In the genomic region with DNA sequence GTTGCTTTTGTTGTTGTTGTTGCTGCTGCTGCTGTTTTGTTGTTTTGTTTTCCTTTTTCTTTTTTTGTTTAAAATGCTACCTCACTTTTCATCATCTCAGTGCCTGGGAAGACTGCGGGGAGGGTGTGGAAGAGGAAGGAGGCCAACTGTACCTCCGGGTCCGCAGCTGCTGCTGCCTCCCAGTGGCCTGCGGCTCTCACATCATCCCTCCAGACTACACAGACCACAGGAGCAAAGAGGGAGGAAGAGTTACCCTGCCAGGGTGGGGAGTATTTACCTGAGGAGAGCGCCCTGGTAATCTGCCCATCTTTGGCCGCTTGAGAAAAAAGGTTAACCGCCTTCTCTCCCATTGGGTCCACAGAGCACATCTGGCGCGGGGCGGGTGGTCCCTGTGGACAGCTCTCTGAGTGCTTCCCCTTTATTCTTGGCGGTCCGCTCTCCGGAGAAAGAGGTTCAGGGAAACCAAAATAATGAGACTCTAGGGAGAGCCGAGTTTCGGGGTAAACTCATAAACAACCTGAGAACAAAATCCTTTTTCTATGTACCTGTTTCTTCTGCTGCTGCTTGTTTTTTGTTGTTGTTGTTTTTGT, we compare ENCODE assay signal across 8 mouse cellular contexts. TPM values are rescaled to one million over a fixed set of nuclear protein-coding genes. Genes with fewer than 3 reads are reported as not detected.
DNase-seq lines count a peak whose midpoint lies in the region; ATAC-seq and TF ChIP-seq lines count a peak whose summit lies in the region.

No protein-coding gene starts in this region.

- DNase-seq in hindbrain, embryonic 10.5 days (ENCODE audit: low spot score), result peak; percentile 35
- no peak for DNase-seq in hindbrain, embryonic 11.5 days (ENCODE audit: low spot score)
- no peak for DNase-seq in ES-E14 (ENCODE audit: low read depth, low spot score)
- no peak for DNase-seq in liver, adult 2 months (ENCODE audit: extremely low read depth, low read depth, low spot score)
- peak; percentile 69 for DNase-seq in stomach, postnatal 0 days (ENCODE audit: low spot score)
- DNase-seq in adrenal gland, adult (ENCODE audit: inconsistent age in 2 of 2, low spot score in 1 of 2), result no peak
- no peak for DNase-seq in left cerebral cortex, adult 9 months (ENCODE audit: low spot score in 2 of 2)

- in situ Hi-C loops in ES-E14 (cut with MboI; ENCODE audit: low sequenced_read_pairs in 2 of 2, unreplicated experiment in 2 of 2), result no loop called here

- no peaks in the 10 kb centered on the region for H3K36me3 ChIP-seq in hindbrain, embryonic 10.5 days
- H3K36me3 ChIP-seq in hindbrain, embryonic 11.5 days (ENCODE audit: control insufficient read depth, insufficient read depth, low read length), result no peaks in the 10 kb centered on the region
- H3K36me3 ChIP-seq in ES-E14 (ENCODE audit: control insufficient read depth, insufficient read depth, low read length, poor library complexity, severe bottlenecking), result no peaks in the 10 kb centered on the region
- no peaks in the 10 kb centered on the region for H3K36me3 ChIP-seq in heart, embryonic 13.5 days
- H3K36me3 ChIP-seq in liver, adult 2 months (ENCODE audit: control insufficient read depth, insufficient read depth, low read length), result no peaks in the 10 kb centered on the region
- H3K36me3 ChIP-seq in stomach, postnatal 0 days (ENCODE audit: control insufficient read depth, insufficient read depth, low read length), result no peaks in the 10 kb centered on the region

- peaks cover 30% of the 10 kb centered on the region for H3K4me1 ChIP-seq in hindbrain, embryonic 10.5 days (replicated peaks)
- no peaks in the 10 kb centered on the region for H3K4me1 ChIP-seq in hindbrain, embryonic 11.5 days (replicated peaks; ENCODE audit: control insufficient read depth, insufficient read depth, low read length)
- H3K4me1 ChIP-seq in ES-E14 (ENCODE audit: control insufficient read depth in 2 of 2, insufficient read depth in 2 of 2, low read length in 2 of 2, poor library complexity in 1 of 2), result peaks cover 7 to 24% of the 10 kb centered on the region in 2 experiments; a peak in 3 of 4 replicates
- H3K4me1 ChIP-seq in heart, embryonic 13.5 days, result peaks cover 46% of the 10 kb centered on the region
- peaks cover 3% of the 10 kb centered on the region; the same call in 1 of the 2 replicates for H3K4me1 ChIP-seq in liver, adult 2 months (ENCODE audit: control insufficient read depth, insufficient read depth, low read length)
- H3K4me1 ChIP-seq in stomach, postnatal 0 days (replicated peaks; ENCODE audit: control insufficient read depth, insufficient read depth), result no peaks in the 10 kb centered on the region; the same call in 1 of the 2 replicates

- no peak overlapping the region for H3K4me3 ChIP-seq in hindbrain, embryonic 10.5 days
- no peak overlapping the region for H3K4me3 ChIP-seq in hindbrain, embryonic 11.5 days (ENCODE audit: low read depth, low read length)
- H3K4me3 ChIP-seq in ES-E14 (ENCODE audit: insufficient read depth in 1 of 2, low read depth in 1 of 2, low read length in 2 of 2, poor library complexity in 1 of 2, severe bottlenecking in 1 of 2), result peak overlapping the region; percentile 25 to 56; a peak in 2 of 4 replicates
- no peak overlapping the region for H3K4me3 ChIP-seq in heart, embryonic 13.5 days
- no peak overlapping the region for H3K4me3 ChIP-seq in liver, adult 2 months (ENCODE audit: insufficient read depth, low read depth, low read length)
- H3K4me3 ChIP-seq in stomach, postnatal 0 days (ENCODE audit: low read depth, low read length), result no peak overlapping the region

- whole genome bisulfite sequencing in hindbrain, embryonic 10.5 days, result 22% methylated on average over 15 of the region's 15 CpGs
- WGBS in hindbrain, embryonic 11.5 days, result 24% methylated on average over 15 of the region's 15 CpGs
- WGBS in heart, embryonic 13.5 days, result 27% methylated on average over 15 of the region's 15 CpGs
- 63% methylated on average over 15 of the region's 15 CpGs for WGBS in liver, adult 2 months
- WGBS in stomach, postnatal 0 days, result 29% methylated on average over 15 of the region's 15 CpGs

- H3K27me3 ChIP-seq in hindbrain, embryonic 10.5 days (ENCODE audit: insufficient read depth, poor library complexity, severe bottlenecking), result peaks cover 14% of the 10 kb centered on the region; the same call in 1 of the 2 replicates
- no peaks in the 10 kb centered on the region for H3K27me3 ChIP-seq in hindbrain, embryonic 11.5 days (ENCODE audit: control insufficient read depth, insufficient read depth, low read length)
- no peaks in the 10 kb centered on the region; the same call in 1 of the 2 replicates for H3K27me3 ChIP-seq in heart, embryonic 13.5 days (replicated peaks)
- no peaks in the 10 kb centered on the region for H3K27me3 ChIP-seq in liver, adult 2 months (ENCODE audit: control insufficient read depth, insufficient read depth, low read length)
- no peaks in the 10 kb centered on the region for H3K27me3 ChIP-seq in stomach, postnatal 0 days (ENCODE audit: control insufficient read depth, insufficient read depth, low read length)

- TF ChIP-seq CTCF in liver, adult 2 months (IDR thresholded peaks at IDR 0.05; ENCODE audit: low read depth, low read length), result peak; percentile 70
- TF ChIP-seq CTCF in stomach, postnatal 0 days (IDR thresholded peaks at IDR 0.05; ENCODE audit: low read depth), result peak; percentile 82

- peak overlapping the region; percentile 13; the same call in 1 of the 2 replicates for H3K27ac ChIP-seq in hindbrain, embryonic 10.5 days
- no peak overlapping the region for H3K27ac ChIP-seq in hindbrain, embryonic 11.5 days (ENCODE audit: low read depth, low read length)
- H3K27ac ChIP-seq in ES-E14 (ENCODE audit: insufficient read depth, low read depth, low read length, poor library complexity, severe bottlenecking), result no peak overlapping the region
- H3K27ac ChIP-seq in heart, embryonic 13.5 days (replicated peaks), result no peak overlapping the region
- H3K27ac ChIP-seq in liver, adult 2 months (replicated peaks; ENCODE audit: insufficient read depth, low read depth, low read length), result no peak overlapping the region
- H3K27ac ChIP-seq in stomach, postnatal 0 days (replicated peaks), result no peak overlapping the region

- no peak overlapping the region for H3K9ac ChIP-seq in hindbrain, embryonic 11.5 days (ENCODE audit: low read depth, low read length)
- H3K9ac ChIP-seq in ES-E14 (ENCODE audit: insufficient read depth, low read depth, low read length, poor library complexity, severe bottlenecking), result peak overlapping the region; percentile 47; the same call in 1 of the 2 replicates
- peak overlapping the region; percentile 54; the same call in 1 of the 2 replicates for H3K9ac ChIP-seq in heart, embryonic 13.5 days
- H3K9ac ChIP-seq in liver, adult 2 months (ENCODE audit: low read depth, low read length), result no peak overlapping the region
- no peak overlapping the region for H3K9ac ChIP-seq in stomach, postnatal 0 days (ENCODE audit: low read length)

- no peak overlapping the region for H3K4me2 ChIP-seq in hindbrain, embryonic 11.5 days (replicated peaks; ENCODE audit: low read depth, low read length)
- peak overlapping the region; percentile 49 for H3K4me2 ChIP-seq in heart, embryonic 13.5 days
- 0 out of 2 replicates have a peak overlapping the region, but pooled peaks have one; percentile 11 for H3K4me2 ChIP-seq in stomach, postnatal 0 days (replicated peaks; ENCODE audit: low read depth)

- H3K79me2 ChIP-seq in liver, adult 2 months (ENCODE audit: control insufficient read depth, insufficient read depth, low read length), result no peaks in the 10 kb centered on the region

- ATAC-seq in hindbrain, embryonic 11.5 days (ENCODE audit: low FRiP score), result no peak
- no peak for ATAC-seq in heart, embryonic 13.5 days (ENCODE audit: extremely low read depth, insufficient number of reproducible peaks, low FRiP score, low TSS enrichment)
- peak; percentile 45 for ATAC-seq in stomach, postnatal 0 days (ENCODE audit: low FRiP score, low TSS enrichment)

- TF ChIP-seq EP300 in stomach, postnatal 0 days (optimal IDR thresholded peaks at IDR 0.05), result no peak

- no peak for TF ChIP-seq POLR2A in liver, adult 2 months (IDR thresholded peaks at IDR 0.05; ENCODE audit: extremely low read depth, insufficient read depth, low read length)

- no peaks in the 10 kb centered on the region for H3K9me3 ChIP-seq in hindbrain, embryonic 10.5 days
- H3K9me3 ChIP-seq in hindbrain, embryonic 11.5 days (ENCODE audit: control insufficient read depth, low read length), result no peaks in the 10 kb centered on the region
- H3K9me3 ChIP-seq in ES-E14 (ENCODE audit: control insufficient read depth, insufficient read depth, low read depth, low read length), result no peaks in the 10 kb centered on the region
- no peaks in the 10 kb centered on the region for H3K9me3 ChIP-seq in heart, embryonic 13.5 days
- no peaks in the 10 kb centered on the region for H3K9me3 ChIP-seq in stomach, postnatal 0 days (ENCODE audit: control insufficient read depth, low read length)

TF ChIP-seq in ES-E14, 5 proteins besides CTCF, POLR2A, EP300 and RAD21:
- TF ChIP-seq ZNF384 (IDR thresholded peaks at IDR 0.05; ENCODE audit: low read depth, low read length) (no peak), MAFK (IDR thresholded peaks at IDR 0.05; ENCODE audit: insufficient read depth, low read depth, low read length) (no peak), ZC3H11A (IDR thresholded peaks at IDR 0.05; ENCODE audit: borderline replicate concordance, low read depth, low read length) (no peak), HCFC1 (IDR thresholded peaks at IDR 0.05; ENCODE audit: borderline replicate concordance, insufficient read depth, low read length) (no peak), CHD2 (IDR thresholded peaks at IDR 0.05; ENCODE audit: low read depth, low read length) (no peak)
TF ChIP-seq in ES-E14: peak in this region for 0.

RNA-seq across cellular contexts. Expression of gene Srsf3, which starts 10.1 kb away (rescaled TPM):
- polyA plus RNA-seq in hindbrain, embryonic 10.5 days (2016; fragmentation: Nextera tagmentation; extraction: Ambion mirVana), result 723 and 795 TPM in 2 replicates
- polyA plus RNA-seq in hindbrain, embryonic 11.5 days (2014; fragmentation: Nextera tagmentation; extraction: Ambion mirVana), result 847 and 854 TPM in 2 replicates
- total RNA-seq in ES-E14 (2012; rRNA removed), result 317 and 391 TPM in 2 replicates
- 321 and 347 TPM in 2 replicates for polyA plus RNA-seq in heart, embryonic 13.5 days (2015; fragmentation: Nextera tagmentation; extraction: Ambion mirVana)
- 41.4 and 47.3 TPM in 2 replicates for total RNA-seq in liver, adult 2 months (2014; rRNA removed)
- 26.6 and 40.1 TPM in 2 replicates for polyA plus RNA-seq in liver, adult 2 months (2012; rRNA removed)
- polyA plus RNA-seq in stomach, postnatal 0 days (2015; fragmentation: Nextera tagmentation; extraction: Ambion mirVana), result 279 and 305 TPM in 2 replicates

RNA-seq across cellular contexts. Expression of gene Stk38, which starts 14.5 kb away (rescaled TPM):
- 131 and 133 TPM in 2 replicates for polyA plus RNA-seq in hindbrain, embryonic 10.5 days (2016; fragmentation: Nextera tagmentation; extraction: Ambion mirVana)
- polyA plus RNA-seq in hindbrain, embryonic 11.5 days (2014; fragmentation: Nextera tagmentation; extraction: Ambion mirVana), result 141 and 151 TPM in 2 replicates
- 78.0 and 85.7 TPM in 2 replicates for total RNA-seq in ES-E14 (2012; rRNA removed)
- polyA plus RNA-seq in heart, embryonic 13.5 days (2015; fragmentation: Nextera tagmentation; extraction: Ambion mirVana), result 68.7 and 71.0 TPM in 2 replicates
- 45.8 and 52.2 TPM in 2 replicates for total RNA-seq in liver, adult 2 months (2014; rRNA removed)
- polyA plus RNA-seq in liver, adult 2 months (2012; rRNA removed), result 52.0 and 54.4 TPM in 2 replicates
- polyA plus RNA-seq in stomach, postnatal 0 days (2015; fragmentation: Nextera tagmentation; extraction: Ambion mirVana), result 64.8 and 68.7 TPM in 2 replicates

Comparison
In these comparisons a context has a peak if more than half of its experiments do, and no peak if none do; other contexts are left out.
1. DNase-seq: peak in hindbrain, embryonic 10.5 days (single experiment) and stomach, postnatal 0 days (single experiment); none in hindbrain, embryonic 11.5 days (single experiment), ES-E14 (single experiment), liver, adult 2 months (single experiment), adrenal gland, adult (0 of 2) and left cerebral cortex, adult 9 months (0 of 2).
2. H3K4me3 ChIP-seq: peak in ES-E14 (2 of 2); none in hindbrain, embryonic 10.5 days (single experiment), hindbrain, embryonic 11.5 days (single experiment), heart, embryonic 13.5 days (single experiment), liver, adult 2 months (single experiment) and stomach, postnatal 0 days (single experiment).
3. H3K9ac ChIP-seq: peak in ES-E14 (single experiment) and heart, embryonic 13.5 days (single experiment); none in hindbrain, embryonic 11.5 days (single experiment), liver, adult 2 months (single experiment) and stomach, postnatal 0 days (single experiment).